Mouse (Mus musculus): ENCODE measurements at regions not wholly inside any gene's neighbourhood (a gene's known extent, or its start where the extent isn't known, plus 50 kb on each side); places are given as distances from the start of the nearest gene placed in this dataset.

DNA sequence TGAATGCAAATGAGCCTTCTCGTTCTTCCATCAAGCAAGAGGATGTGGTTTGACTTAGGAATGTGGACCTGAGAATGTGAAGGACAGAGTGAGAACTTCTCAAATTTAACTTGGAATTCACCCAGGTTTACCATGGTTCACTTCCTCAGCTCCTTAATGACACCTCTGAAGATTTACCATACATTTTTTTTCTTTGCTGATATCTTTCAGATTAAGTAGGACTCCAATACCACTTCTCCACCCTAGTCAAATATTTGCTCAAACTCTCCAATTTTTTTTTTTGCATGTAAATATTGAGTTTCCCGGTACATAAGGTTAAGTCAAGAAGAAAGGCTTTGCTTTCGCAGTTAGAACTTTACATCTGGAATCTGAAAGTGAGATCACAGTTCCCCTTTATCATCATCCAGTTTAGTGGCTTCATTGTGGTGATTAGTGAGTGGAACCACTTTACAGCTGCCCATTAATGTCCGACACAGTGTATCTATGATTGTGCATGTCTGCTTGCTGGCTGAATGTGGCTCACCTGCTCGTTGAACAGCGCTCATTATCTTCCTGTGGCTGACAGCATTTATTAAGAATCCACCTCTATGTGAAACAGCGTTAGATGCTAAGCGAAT is 446.0 kb upstream of the Adam34 start:
- DNase-seq (ENCODE audit: low spot score): no peak

DNA sequence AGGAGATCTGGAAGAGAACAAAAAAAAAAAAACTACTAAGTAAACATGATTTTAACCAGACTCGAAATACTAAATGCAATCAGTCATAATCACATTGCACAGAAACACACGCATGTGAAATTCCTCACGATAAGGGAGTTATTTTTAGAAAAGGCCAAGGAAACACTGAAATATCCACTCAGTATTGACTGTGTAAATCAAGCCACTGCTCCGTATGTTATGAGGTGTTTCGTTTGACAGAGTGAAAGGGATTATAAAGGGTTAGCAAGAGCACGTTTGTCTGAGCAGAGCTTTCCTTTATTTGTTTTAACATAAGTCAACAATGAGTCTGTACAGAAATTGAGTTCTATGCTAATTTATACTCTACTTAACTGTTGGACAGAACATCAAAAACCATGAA is 455.3 kb upstream of the Adam34 start:
- DNase-seq (ENCODE audit: low spot score): no peak

DNA sequence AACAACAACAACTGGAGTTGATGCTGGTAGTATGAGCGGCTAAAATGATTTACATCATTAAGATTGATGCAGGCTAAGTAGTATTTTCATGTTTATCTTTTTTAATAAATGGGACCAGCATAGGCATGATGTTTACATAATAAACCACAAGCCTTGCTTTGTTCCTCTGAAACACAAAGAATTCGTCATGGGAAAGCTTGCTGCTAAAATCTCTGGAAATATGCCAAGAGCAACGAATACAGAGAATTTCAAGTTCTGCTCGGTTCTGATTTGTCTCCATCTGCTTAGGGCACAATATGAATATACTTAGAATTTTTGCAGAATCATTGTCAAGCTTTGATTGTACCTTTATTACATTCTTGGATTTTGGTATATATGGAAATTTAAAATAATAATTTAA is 467.2 kb upstream of the Adam34 start:
- DNase-seq (ENCODE audit: low spot score): no peak

DNA sequence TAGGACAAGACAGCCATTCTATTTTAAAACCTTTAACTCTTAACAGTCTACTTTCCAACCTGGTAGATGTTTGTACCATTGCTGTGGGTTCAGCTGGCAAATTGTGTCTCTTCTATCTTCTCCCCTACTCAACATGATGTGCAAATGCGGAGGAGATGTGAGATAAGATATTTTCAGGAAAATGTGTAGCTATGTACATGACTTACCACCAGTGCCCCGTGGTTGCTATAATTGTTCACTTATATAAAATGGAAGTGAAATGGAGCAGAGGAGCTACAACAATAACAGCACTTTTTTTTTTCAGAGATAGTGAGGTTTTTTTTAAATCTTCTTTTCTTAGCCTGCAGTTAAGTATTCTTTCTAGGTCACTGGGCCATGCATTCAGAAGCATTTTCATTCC is 492.4 kb upstream of the Adam34 start:
- no peak for DNase-seq (ENCODE audit: low spot score)

DNA sequence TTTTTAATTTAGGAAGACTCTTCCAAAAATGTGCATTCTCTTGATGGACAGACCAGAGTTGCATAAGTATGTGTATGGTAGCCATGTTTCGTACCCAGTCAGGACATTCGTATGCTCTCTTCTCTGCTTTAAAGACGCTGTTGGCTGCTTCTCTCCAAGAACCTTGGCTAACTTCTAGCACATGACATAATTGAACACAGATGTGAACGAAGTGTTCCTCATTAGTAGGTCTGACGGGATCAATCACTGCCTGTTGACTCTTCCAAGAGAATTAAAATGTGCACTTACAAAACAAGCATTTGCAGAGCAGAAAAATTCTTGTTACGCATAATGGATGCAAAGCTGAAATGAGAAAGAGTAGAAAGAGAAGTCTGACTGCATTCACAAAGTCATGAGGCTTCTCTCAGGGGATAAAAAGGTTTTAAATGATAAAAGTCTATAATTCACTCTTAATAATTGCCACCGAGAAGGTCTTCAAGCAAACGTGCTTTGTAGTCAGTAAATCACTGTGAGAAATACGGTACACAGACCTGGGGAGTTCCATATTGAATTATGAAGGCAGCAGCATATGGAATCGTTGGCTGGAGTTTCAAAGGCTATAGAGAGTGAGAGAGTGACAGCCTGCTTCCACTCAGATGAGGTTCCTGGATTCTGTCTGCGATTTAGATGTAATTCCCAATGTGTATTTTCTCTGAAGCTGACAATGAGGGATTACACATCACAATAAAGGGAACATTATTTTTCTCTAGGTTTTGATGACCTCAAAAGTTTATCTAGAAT is 496.7 kb upstream of the Adam34 start:
- DNase-seq (ENCODE audit: low spot score): no peak

DNA sequence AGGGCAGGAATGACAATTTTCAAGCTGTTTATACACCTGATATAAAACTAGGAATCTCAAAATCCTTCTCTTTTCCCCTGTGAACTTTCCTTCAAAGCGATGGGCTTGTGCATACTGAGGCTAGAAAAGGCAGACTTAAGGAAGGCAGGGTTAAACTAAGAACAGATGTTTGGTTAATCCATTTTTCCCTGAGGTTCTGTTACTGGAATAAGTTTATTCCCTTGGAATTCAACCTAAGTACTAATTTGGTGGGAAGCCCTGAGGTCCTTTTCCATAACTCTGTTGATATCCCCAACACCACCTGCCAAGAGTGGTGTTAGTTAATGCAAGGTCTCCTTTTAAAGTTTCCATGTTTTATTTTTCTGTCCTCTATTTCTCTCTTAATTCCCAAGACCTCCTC is 512.5 kb upstream of the Adam34 start:
- DNase-seq (ENCODE audit: low spot score): no peak

DNA sequence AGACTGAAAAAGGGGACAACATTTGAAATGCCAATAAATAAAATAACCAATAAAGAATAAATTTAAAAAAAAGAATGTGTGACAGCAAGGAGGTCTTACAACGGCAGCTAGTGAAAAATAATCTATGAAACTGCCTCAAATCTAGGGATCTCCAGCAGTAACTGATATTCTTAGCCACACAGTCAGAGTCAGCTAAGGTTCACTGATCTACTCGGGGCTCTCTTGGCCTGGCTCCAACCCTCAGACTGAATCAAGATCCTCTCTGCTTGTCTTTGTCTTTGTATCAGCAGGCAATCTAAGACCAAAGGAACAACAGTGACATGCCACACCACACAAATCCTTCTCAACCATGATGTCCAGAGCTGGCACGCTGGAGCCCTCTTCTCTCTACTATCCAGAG is 542.5 kb upstream of the Adam34 start:
- DNase-seq (ENCODE audit: low spot score): no peak

DNA sequence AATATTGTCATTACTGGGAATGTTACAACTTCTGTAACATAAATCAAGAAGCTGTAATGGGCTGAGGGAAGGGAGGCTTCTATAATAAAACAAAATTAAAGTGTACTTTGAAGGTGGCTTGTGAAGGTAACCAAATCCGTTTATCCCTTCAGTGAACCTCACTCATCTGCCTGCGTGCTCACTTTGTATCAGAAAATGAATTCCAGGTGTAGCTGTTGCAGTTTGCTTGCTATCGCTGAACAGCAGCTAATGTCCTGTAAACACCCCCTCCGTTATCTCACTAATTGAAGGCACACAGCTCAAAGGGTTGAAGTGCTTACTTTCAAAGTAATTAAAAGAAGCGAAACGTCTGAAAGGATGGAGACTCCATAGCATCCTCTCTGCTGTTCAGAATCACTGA is 547.2 kb upstream of the Adam34 start:
- no peak for DNase-seq (ENCODE audit: low spot score)

DNA sequence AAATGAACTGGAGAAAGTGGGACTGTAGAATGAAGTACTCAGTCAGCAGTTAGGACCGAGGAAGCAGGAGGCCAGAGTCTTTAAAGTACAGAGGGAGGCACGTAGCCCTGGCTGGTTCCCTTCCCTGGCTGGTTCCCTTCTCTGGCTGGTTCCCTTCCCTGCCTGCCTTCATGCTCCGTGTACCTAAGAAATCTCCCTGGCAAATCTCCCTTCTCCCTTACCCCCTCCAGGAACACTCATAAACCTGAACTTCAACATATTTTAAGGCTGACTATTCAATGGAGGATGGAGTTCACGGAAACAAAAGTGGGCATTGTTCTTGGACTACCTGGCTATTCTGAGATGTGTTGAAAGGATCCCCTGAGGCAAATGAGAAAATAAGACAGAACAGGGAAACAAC is 551.2 kb upstream of the Adam34 start:
- DNase-seq (ENCODE audit: low spot score): no peak

DNA sequence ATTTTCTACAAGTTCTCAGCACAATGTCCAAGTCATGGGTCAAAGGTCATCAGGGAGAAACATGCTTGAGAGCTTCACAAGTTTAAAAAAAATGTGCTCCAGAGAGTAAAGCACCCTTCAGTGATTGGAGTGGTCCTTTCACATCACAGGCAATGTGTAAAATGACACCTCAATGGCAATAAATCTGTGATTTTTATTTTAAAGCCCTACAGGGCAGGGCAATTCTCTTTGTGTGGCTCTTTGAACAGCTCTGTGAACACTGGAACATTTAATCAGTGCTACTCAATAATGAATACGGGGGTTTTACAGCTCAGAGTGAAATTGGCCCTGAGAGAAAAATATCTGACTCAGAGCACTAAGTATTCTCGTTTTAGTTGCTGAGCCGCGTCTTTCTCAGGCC is 563.5 kb upstream of the Adam34 start:
- no peak for DNase-seq (ENCODE audit: low spot score)

DNA sequence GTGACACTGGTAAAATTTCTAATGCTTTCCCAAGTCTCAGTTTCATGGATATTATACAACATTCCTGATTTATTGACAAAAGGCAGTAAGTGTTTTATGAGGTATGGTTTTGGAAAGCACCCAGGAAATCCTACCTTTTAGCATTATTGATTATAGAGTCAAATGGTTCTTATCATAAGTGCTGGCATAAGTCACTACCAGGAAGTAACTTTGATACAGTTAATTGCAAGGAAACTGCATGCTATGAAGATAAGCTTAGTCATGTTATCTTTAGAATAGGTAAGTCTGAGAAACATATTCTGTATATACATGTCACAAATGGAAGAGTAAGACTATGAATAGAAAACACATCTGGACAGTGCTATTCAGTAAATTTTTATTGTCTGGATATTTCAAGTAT is 608.4 kb upstream of the Adam34 start:
- DNase-seq (ENCODE audit: low spot score): no peak

DNA sequence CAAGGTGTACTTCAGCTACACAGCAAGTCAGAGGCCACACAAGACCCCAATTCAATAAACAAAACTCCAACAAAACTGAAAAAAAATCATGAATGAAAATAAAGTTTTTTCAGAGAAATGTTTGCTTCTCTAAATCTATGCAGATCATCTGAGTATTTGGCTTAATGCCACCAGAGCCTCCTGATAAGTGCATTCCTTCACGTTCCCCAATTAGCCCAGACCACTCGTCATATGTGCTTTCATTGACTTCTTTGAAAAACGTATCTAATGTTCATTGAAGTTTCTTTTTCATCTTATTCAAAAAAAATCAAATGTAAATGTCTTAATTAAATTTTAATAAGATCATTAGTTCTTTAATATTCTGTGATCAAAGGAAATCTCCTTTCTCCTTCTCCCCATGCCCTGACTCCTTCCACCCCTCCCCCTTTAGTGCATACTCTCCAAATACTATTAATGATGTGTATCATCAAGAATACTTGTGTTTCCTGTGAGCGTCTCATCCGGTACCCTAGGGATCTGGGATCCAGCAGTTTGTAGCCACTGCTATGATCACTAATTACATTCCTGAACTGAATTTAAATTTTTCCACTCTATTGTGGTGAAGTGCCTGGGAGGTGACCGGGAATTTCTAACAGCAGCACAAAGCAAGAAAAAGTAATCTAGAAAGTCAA is 600.8 kb upstream of the Fat1 start:
- no peak for DNase-seq (ENCODE audit: low spot score)

DNA sequence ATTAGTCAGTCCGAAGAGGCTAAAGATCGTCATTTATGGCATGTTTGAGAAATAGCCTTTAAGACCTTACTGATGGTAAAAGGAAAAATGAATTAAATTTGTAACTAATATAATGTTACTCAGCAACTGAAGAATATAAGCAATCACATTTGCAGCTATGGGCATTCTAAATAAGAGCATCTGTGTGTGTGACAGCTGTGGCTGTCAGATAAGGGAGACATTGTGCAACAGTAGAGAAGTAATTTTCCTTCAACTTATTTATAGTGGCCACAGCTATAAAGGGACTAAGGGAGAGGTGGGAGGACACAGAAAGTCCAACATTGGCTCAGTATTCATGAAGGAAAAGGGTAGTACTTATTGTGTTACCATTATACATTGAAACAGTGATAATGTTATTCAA is 591.8 kb upstream of the Fat1 start:
- DNase-seq (ENCODE audit: low spot score): no peak

DNA sequence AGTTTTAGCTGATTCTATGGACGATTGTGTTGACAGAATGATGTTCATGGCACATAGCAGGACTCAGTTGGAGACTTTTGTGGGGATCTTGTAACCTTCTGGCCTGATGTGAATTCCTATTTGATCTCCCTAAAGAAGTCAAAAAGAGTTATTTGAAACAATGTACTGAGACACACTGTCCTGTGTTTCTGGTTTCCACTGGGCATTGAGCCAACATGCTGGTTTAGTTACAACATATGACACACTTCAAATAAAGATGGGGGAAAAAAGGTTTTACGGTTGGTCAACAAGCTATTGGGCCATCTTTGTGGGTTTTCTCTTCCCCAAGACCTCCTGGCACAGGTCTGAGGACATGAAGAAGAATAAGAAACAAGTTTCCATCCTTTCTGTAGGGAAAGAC is 591.3 kb upstream of the Fat1 start:
- DNase-seq (ENCODE audit: low spot score): no peak

DNA sequence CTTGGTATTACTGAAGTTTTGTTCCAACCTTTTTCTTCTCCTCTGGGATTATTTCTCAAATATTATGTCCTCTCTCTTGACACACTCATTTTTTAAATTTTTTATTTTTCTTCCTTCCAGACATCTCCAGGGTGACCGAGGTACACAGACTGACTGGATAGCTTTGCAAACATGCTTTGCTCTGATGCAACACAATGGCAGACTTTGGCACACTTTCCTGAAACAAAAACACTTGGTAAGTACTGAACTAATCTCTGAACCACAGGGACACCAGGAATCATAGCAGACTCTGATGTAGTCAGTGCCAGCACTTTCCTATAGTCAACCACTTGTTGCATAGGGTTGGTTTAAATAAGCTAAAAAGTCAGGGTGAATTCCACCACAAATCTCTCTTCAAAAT is 587.8 kb upstream of the Fat1 start:
- no peak for DNase-seq (ENCODE audit: low spot score)

DNA sequence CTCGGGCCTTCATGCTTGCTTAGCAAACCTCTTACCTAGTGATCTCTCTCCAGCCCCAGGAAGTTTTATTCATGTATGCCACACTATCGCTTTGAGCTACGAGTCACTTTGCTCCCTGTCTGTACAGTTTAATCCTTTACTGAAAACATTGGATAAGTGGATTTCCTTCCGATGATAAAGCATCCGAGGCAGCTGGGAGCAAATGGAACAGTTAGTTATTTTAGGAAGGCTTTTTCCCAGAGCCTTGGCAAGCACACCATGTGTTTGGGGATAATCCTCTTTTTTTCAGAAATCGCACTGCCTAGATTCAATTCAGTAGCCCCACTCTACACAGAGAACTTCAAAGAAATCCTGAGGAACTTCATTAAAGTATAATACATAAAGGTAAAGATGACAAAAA is 561.3 kb upstream of the Fat1 start:
- DNase-seq (ENCODE audit: low spot score): no peak

DNA sequence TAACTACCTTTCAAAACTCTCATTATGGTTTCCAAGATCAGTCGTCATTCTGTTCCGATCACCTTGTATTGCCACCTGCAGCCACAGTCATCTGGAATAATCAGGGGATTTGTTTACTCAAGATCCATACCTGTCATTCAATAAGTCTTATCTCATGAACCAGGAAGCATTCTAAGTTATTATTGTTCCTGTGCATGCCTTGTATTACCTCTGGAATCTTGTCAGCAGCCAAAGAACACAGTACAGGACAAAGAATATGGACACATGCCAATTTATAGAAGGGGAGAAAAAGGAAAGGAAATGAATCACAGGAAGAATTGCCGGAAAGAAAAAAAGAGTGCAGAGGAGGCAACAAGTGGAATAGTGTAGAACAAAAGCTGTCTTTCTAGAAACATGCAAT is 557.5 kb upstream of the Fat1 start:
- DNase-seq (ENCODE audit: low spot score): no peak

DNA sequence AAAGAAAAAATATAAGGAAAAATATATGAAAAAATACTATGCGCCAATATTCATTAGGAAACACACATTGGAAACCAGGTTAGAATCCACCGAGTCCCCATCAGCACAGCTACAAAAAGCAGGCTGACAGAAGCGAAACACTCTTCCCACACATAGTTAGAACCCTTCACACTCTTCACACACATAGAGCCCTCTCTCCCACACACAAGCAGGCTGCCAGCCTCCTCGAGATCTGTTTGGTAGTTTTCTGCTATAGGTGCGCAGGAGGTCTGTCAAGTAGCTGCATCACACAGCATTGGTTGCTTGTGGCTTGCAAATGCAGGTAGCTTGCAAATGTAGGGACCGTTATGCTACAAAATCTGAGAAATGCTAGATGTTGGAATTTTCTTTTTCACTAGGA is 526.8 kb upstream of the Fat1 start:
- no peak for DNase-seq (ENCODE audit: low spot score)

DNA sequence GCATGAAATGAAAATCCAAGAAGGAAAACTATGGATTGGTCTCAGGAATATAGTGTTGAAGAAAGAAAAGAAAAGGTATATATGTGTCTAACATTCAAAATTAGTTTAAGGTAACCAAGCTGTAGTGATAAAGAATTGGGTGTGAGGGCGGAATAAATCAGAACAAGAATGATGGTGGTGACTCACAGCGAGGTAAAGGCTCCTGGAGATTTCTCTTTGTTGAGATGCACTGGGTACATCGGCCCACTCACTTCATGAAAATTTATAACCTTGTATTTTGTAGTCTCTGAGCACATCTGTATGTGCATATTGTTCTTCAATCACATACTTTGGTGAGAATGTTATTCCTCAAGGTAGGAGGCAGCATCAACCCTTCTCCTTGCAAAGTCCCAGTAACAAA is 525.0 kb upstream of the Fat1 start:
- DNase-seq (ENCODE audit: low spot score): no peak

DNA sequence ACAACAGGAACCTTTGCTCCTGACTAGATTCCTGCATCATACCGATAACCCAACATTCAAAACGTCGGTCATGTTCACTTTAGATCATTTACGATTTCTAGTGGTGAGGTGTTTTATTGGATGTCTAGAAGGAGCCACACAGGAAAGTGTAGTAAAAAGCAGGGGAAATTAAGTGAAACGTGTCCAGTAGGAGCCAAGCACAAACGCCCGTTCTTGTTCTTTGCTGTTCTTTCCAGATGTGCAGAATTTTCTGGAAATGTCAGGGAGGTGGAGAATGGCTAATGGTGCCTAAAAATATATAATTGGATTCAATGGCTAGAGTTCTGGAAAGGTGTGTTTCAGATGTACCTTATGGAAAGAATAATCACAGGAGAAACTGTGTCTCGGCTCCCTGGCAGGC is 517.2 kb upstream of the Fat1 start:
- DNase-seq (ENCODE audit: low spot score): no peak

DNA sequence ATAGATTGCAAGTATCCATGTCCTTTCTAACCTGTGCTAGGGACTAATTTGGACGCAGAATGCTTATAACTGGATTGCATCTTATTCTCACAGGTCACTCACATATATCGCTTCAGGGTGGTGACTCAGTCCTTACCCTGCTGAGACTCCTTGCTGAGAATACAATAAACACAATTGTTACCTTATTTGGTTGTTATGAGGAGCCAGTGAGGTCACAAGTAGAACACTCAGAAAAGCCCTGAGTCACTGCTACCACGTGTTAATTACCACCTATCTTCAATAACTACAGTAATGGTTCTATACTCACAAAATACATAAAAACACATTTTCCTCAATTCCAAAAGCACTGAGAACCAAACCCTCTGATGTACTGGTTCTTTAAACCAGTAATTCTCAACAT is 479.8 kb upstream of the Fat1 start:
- no peak for DNase-seq (ENCODE audit: low spot score)

DNA sequence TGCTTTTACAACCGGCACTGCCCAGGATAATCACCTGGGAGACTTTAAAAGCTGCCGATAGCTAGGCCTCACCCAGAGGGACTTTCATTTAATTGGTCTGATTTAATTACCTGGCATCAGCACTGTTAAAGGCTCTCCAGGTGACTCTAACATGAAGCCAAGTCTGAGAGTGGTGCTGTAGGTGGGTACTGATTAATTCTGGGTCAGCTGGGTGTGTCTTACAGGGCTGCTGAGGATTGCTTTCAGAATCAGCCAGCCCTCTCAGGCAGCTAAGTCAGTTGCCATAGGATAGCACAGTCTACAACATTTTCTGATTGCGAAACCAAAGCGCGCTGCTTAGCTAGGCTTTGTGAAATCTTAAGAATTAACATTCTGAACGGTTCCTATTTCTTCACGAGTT is 478.9 kb upstream of the Fat1 start:
- DNase-seq (ENCODE audit: low spot score): no peak

DNA sequence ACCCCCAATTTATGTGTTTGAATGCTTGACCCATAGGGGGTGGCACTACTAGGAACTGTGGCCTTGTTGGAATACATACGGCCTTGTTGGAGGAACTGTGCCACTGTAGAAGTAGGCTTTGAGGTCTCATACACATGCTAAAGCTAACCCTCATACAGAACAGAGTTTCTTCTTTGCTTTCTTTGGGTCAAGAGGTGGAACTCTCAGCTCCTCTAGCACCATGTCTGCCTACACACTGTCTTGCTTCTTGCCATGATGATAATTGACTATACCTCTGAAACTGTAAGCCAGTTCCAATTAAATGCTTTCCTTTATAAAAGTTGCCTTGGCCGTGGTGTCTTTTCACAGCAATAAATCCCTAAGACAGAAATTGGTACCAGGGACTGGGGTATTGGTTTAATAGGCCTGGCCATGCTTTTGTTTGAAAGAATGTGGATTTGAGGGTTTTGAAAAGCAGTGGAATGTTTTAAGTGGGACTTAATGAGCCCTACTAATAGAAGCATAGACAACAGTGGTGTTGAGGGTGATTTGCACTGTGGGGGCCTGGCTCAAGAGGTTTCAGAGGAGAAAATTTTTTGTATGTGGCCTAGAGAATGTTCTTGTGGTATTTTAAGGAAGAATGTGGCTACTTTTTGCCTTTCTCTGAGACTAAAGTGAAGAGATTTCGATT is 468.7 kb upstream of the Fat1 start:
- no peak for DNase-seq (ENCODE audit: low spot score)

All from ovary, postnatal 36 days (tissue).